Mouse (Mus musculus): ENCODE results near the gene Hoxb7.
A peak's percentile ranks its signal among the peaks of the same experiment; 100 is the strongest.

Hoxb7 gene

GRCm38 (mm10) chr11:96284774-96285734 is 1.4 kb upstream of the Hoxb7 start:
- peak; percentile 73 for DNase-seq (ENCODE audit: extremely low spot score, low spot score)

- peak; percentile 71 for DNase-seq (ENCODE audit: extremely low spot score, low spot score)
Observed at GRCm38 (mm10) chr11:96286739-96287385, 439 bp downstream of the Hoxb7 start.

GRCm38 (mm10) chr11:96287411-96287810 is 988 bp downstream of the Hoxb7 start:
- peak; percentile 71 for DNase-seq (ENCODE audit: extremely low spot score, low spot score)

GRCm38 (mm10) chr11:96288455-96289221 is 2.2 kb downstream of the Hoxb7 start:
- no peak for DNase-seq (ENCODE audit: extremely low spot score, low spot score)

GRCm38 (mm10) chr11:96289293-96289692 is 2.9 kb downstream of the Hoxb7 start:
- DNase-seq (ENCODE audit: extremely low spot score, low spot score), result no peak

GRCm38 (mm10) chr11:96289837-96290236 is 3.4 kb downstream of the Hoxb7 start:
- no peak for DNase-seq (ENCODE audit: extremely low spot score, low spot score)

GRCm38 (mm10) chr11:96290705-96291355 is 4.4 kb downstream of the Hoxb7 start:
- DNase-seq (ENCODE audit: extremely low spot score, low spot score), result no peak

- peak; percentile 70 for DNase-seq (ENCODE audit: extremely low spot score, low spot score)
Observed at GRCm38 (mm10) chr11:96291681-96292564, 5.5 kb downstream of the Hoxb7 start, which contains the start of gene Hoxb6. Gene Hoxb6 (plus strand): TSS chr11:96292476.

GRCm38 (mm10) chr11:96292565-96293301 is 6.3 kb downstream of the Hoxb7 start:
- DNase-seq (ENCODE audit: extremely low spot score, low spot score), result no peak

GRCm38 (mm10) chr11:96293302-96293921 is 7.0 kb downstream of the Hoxb7 start:
- DNase-seq (ENCODE audit: extremely low spot score, low spot score), result peak; percentile 66

GRCm38 (mm10) chr11:96294245-96295091 is 8.0 kb downstream of the Hoxb7 start:
- DNase-seq (ENCODE audit: extremely low spot score, low spot score), result peak; percentile 65

- peak; percentile 61 for DNase-seq (ENCODE audit: extremely low spot score, low spot score)
Observed at GRCm38 (mm10) chr11:96295092-96295835, 8.8 kb downstream of the Hoxb7 start.

GRCm38 (mm10) chr11:96296997-96297396 is 10.6 kb downstream of the Hoxb7 start:
- DNase-seq (ENCODE audit: extremely low spot score, low spot score), result peak; percentile 56

GRCm38 (mm10) chr11:96297428-96297827 is 11.0 kb downstream of the Hoxb7 start:
- DNase-seq (ENCODE audit: extremely low spot score, low spot score), result no peak

GRCm38 (mm10) chr11:96297968-96298635 is 11.7 kb downstream of the Hoxb7 start:
- DNase-seq (ENCODE audit: extremely low spot score, low spot score), result no peak

- peak; percentile 69 for DNase-seq (ENCODE audit: extremely low spot score, low spot score)
Observed at GRCm38 (mm10) chr11:96298895-96299667, 12.7 kb downstream of the Hoxb7 start.

Data from neural tube, embryonic 10.5 days (tissue).